35 mouse cellular contexts compared by ENCODE assay signal in genomic region chrX:72202944-72203554, GRCm38 (mm10). TPM values are rescaled to one million over a fixed set of nuclear protein-coding genes. Genes with fewer than 3 reads are reported as not detected.
A peak's percentile ranks its signal among the peaks of the same experiment; 100 is the strongest.
DNase-seq lines count a peak whose midpoint lies in the region; ATAC-seq and TF ChIP-seq lines count a peak whose summit lies in the region.
"Had no signal": no experiment of that assay in that cellular context is flagged by ENCODE, and none has a peak within 500 bp of the region (broad histone marks: within the 10 kb centered on the region; RNA-seq: fewer than 3 reads in every experiment).

No protein-coding gene starts in this region.

- TF ChIP-seq CTCF in hindbrain, postnatal 0 days (IDR thresholded peaks at IDR 0.05; ENCODE audit: low read depth), result no peak

- H3K36me3 ChIP-seq in forebrain, embryonic 14.5 days (ENCODE audit: control insufficient read depth, insufficient read depth, low read length), result no peaks in the 10 kb centered on the region
- no peaks in the 10 kb centered on the region for H3K36me3 ChIP-seq in forebrain, embryonic 13.5 days (ENCODE audit: poor library complexity, severe bottlenecking)
- H3K36me3 ChIP-seq in hindbrain, postnatal 0 days (ENCODE audit: insufficient read depth, low read length), result no peaks in the 10 kb centered on the region
- H3K36me3 ChIP-seq in hindbrain, embryonic 11.5 days (ENCODE audit: control insufficient read depth, insufficient read depth, low read length), result no peaks in the 10 kb centered on the region
- H3K36me3 ChIP-seq: embryonic facial prominence, embryonic 12.5 days; forebrain, embryonic 15.5 days; heart, embryonic 15.5 days; kidney, embryonic 15.5 days; limb, embryonic 10.5 days; liver, embryonic 15.5 days; neural tube, embryonic 13.5 days had no signal

- no peak overlapping the region for H3K4me2 ChIP-seq in forebrain, embryonic 14.5 days (ENCODE audit: low read length)
- no peak overlapping the region for H3K4me2 ChIP-seq in forebrain, embryonic 13.5 days
- no peak overlapping the region for H3K4me2 ChIP-seq in hindbrain, postnatal 0 days (ENCODE audit: low read depth, low read length)
- H3K4me2 ChIP-seq in hindbrain, embryonic 11.5 days (replicated peaks; ENCODE audit: low read depth, low read length), result no peak overlapping the region
- H3K4me2 ChIP-seq: embryonic facial prominence, embryonic 12.5 days; forebrain, embryonic 15.5 days; heart, embryonic 15.5 days; kidney, embryonic 15.5 days; liver, embryonic 15.5 days; neural tube, embryonic 13.5 days had no signal

- no peak overlapping the region for H3K4me3 ChIP-seq in forebrain, embryonic 14.5 days (ENCODE audit: low read depth, low read length)
- H3K4me3 ChIP-seq in forebrain, embryonic 13.5 days, result no peak overlapping the region
- no peak overlapping the region for H3K4me3 ChIP-seq in hindbrain, postnatal 0 days (ENCODE audit: low read length)
- no peak overlapping the region for H3K4me3 ChIP-seq in hindbrain, embryonic 11.5 days (ENCODE audit: low read depth, low read length)
- H3K4me3 ChIP-seq: embryonic facial prominence, embryonic 12.5 days; forebrain, embryonic 15.5 days; heart, embryonic 15.5 days; kidney, embryonic 15.5 days; left cerebral cortex, adult 2 months; limb, embryonic 10.5 days; liver, embryonic 15.5 days; myocyte; neural tube, embryonic 13.5 days had no signal

- no peak overlapping the region for H3K27ac ChIP-seq in forebrain, embryonic 14.5 days (ENCODE audit: low read depth, low read length)
- H3K27ac ChIP-seq in forebrain, embryonic 13.5 days, result no peak overlapping the region
- H3K27ac ChIP-seq in hindbrain, postnatal 0 days, result no peak overlapping the region
- no peak overlapping the region for H3K27ac ChIP-seq in hindbrain, embryonic 11.5 days (ENCODE audit: low read depth, low read length)
- H3K27ac ChIP-seq: embryonic facial prominence, embryonic 12.5 days; forebrain, embryonic 15.5 days; heart, embryonic 15.5 days; kidney, embryonic 15.5 days; left cerebral cortex, adult 2 months; limb, embryonic 10.5 days; liver, embryonic 15.5 days; macrophage; neural tube, embryonic 13.5 days had no signal

- WGBS in forebrain, embryonic 14.5 days, result 57% methylated on average over 4 of the region's 4 CpGs
- 57% methylated on average over 4 of the region's 4 CpGs for WGBS in forebrain, embryonic 13.5 days
- 45% methylated on average over 4 of the region's 4 CpGs for WGBS in hindbrain, postnatal 0 days
- WGBS in hindbrain, embryonic 11.5 days, result 69% methylated on average over 4 of the region's 4 CpGs

- H3K9ac ChIP-seq in forebrain, embryonic 14.5 days (ENCODE audit: low read length), result no peak overlapping the region
- no peak overlapping the region for H3K9ac ChIP-seq in forebrain, embryonic 13.5 days
- H3K9ac ChIP-seq in hindbrain, postnatal 0 days (replicated peaks; ENCODE audit: low read length), result no peak overlapping the region
- no peak overlapping the region for H3K9ac ChIP-seq in hindbrain, embryonic 11.5 days (ENCODE audit: low read depth, low read length)
- H3K9ac ChIP-seq: embryonic facial prominence, embryonic 12.5 days; forebrain, embryonic 15.5 days; heart, embryonic 15.5 days; kidney, embryonic 15.5 days; liver, embryonic 15.5 days; neural tube, embryonic 13.5 days had no signal

- peak; percentile 26 for DNase-seq in forebrain, embryonic 14.5 days (ENCODE audit: low spot score)
- DNase-seq in hindbrain, postnatal 0 days (ENCODE audit: low spot score), result peak; percentile 7
- DNase-seq in hindbrain, embryonic 11.5 days (ENCODE audit: low spot score), result no peak
- peak; percentile 3 for DNase-seq in right cerebral cortex, postnatal 25 days
- DNase-seq in right cerebral cortex, postnatal 36 days (ENCODE audit: low spot score in 2 of 2), result no peak
- DNase-seq in gastrocnemius, adult 18-20 months (ENCODE audit: low spot score), result no peak
- DNase-seq: adrenal gland, postnatal 14 days; cerebellum, adult 11 months; cerebellum, adult 9-11 months; gastrocnemius, postnatal 25 days; heart, postnatal 36 days; kidney, adult 11 months; layer of hippocampus, adult 9-11 months; liver; retina, postnatal 1 day; thymus, adult 18-20 months; thymus, postnatal 36 days had no signal

- ATAC-seq in forebrain, embryonic 14.5 days, result no peak
- no peak for ATAC-seq in forebrain, embryonic 13.5 days
- peak; percentile 58; the same call in 1 of the 2 replicates for ATAC-seq in hindbrain, postnatal 0 days
- ATAC-seq in hindbrain, embryonic 11.5 days (ENCODE audit: low FRiP score), result no peak
- ATAC-seq: CD4-positive, CD25-positive, alpha-beta regulatory T cell, adult 4 months; forebrain, embryonic 15.5 days had no signal

- H3K9me3 ChIP-seq in forebrain, embryonic 14.5 days (replicated peaks; ENCODE audit: control insufficient read depth, low read length), result no peaks in the 10 kb centered on the region
- H3K9me3 ChIP-seq in forebrain, embryonic 13.5 days (replicated peaks), result no peaks in the 10 kb centered on the region
- no peaks in the 10 kb centered on the region for H3K9me3 ChIP-seq in hindbrain, postnatal 0 days (ENCODE audit: low read length)
- no peaks in the 10 kb centered on the region for H3K9me3 ChIP-seq in hindbrain, embryonic 11.5 days (ENCODE audit: control insufficient read depth, low read length)
- H3K9me3 ChIP-seq: embryonic facial prominence, embryonic 12.5 days; forebrain, embryonic 15.5 days; heart, embryonic 15.5 days; kidney, embryonic 15.5 days; limb, embryonic 10.5 days; liver, embryonic 15.5 days; neural tube, embryonic 13.5 days had no signal

- no peaks in the 10 kb centered on the region for H3K27me3 ChIP-seq in forebrain, embryonic 14.5 days (replicated peaks; ENCODE audit: control insufficient read depth, insufficient read depth, low read length)
- no peaks in the 10 kb centered on the region for H3K27me3 ChIP-seq in forebrain, embryonic 13.5 days
- H3K27me3 ChIP-seq in hindbrain, postnatal 0 days (ENCODE audit: insufficient read depth, low read length), result no peaks in the 10 kb centered on the region
- no peaks in the 10 kb centered on the region for H3K27me3 ChIP-seq in hindbrain, embryonic 11.5 days (ENCODE audit: control insufficient read depth, insufficient read depth, low read length)
- H3K27me3 ChIP-seq: embryonic facial prominence, embryonic 12.5 days; forebrain, embryonic 15.5 days; heart, embryonic 15.5 days; kidney, embryonic 15.5 days; liver, embryonic 15.5 days; neural tube, embryonic 13.5 days had no signal

- no peaks in the 10 kb centered on the region for H3K4me1 ChIP-seq in forebrain, embryonic 14.5 days (ENCODE audit: control insufficient read depth, insufficient read depth, low read length)
- no peaks in the 10 kb centered on the region for H3K4me1 ChIP-seq in forebrain, embryonic 13.5 days
- no peaks in the 10 kb centered on the region for H3K4me1 ChIP-seq in hindbrain, postnatal 0 days (ENCODE audit: insufficient read depth, low read length)
- no peaks in the 10 kb centered on the region for H3K4me1 ChIP-seq in hindbrain, embryonic 11.5 days (replicated peaks; ENCODE audit: control insufficient read depth, insufficient read depth, low read length)
- H3K4me1 ChIP-seq: embryonic facial prominence, embryonic 12.5 days; forebrain, embryonic 15.5 days; heart, embryonic 15.5 days; kidney, embryonic 15.5 days; limb, embryonic 10.5 days; liver, embryonic 15.5 days; neural tube, embryonic 13.5 days had no signal

RNA-seq across cellular contexts. Expression of gene Magea4, which starts 18.8 kb away (rescaled TPM):
- polyA plus RNA-seq in forebrain, embryonic 14.5 days (2014; fragmentation: Nextera tagmentation; extraction: Ambion mirVana), result not detected in 2 replicates
- not detected in 2 replicates for polyA plus RNA-seq in forebrain, embryonic 13.5 days (2015; fragmentation: Nextera tagmentation; extraction: Ambion mirVana)
- total RNA-seq in hindbrain, postnatal 0 days (2014; rRNA removed), result not detected in 2 replicates
- polyA plus RNA-seq in hindbrain, postnatal 0 days (2015; fragmentation: Nextera tagmentation; extraction: Ambion mirVana), result not detected in 2 replicates
- not detected in 2 replicates for polyA plus RNA-seq in hindbrain, embryonic 11.5 days (2014; fragmentation: Nextera tagmentation; extraction: Ambion mirVana)
- total RNA-seq in gastrocnemius, adult 18-20 months (2021), result not detected
- total RNA-seq: adrenal gland, postnatal 14 days; gastrocnemius, postnatal 25 days; heart, adult 8-10 months; heart, postnatal 36 days; left cerebral cortex, adult 2 months had no signal
- polyA plus RNA-seq: CD4-positive, CD25-positive, alpha-beta regulatory T cell, adult 4 months; cortical plate, adult 2 months; embryonic facial prominence, embryonic 12.5 days; forebrain, embryonic 15.5 days; heart, embryonic 15.5 days; kidney, embryonic 15.5 days; large intestine, adult 2 months; limb, embryonic 10.5 days; liver, embryonic 15.5 days; lung, embryonic 16.5 days; macrophage; myocyte; neural tube, embryonic 13.5 days; small intestine, adult 2 months; stomach, embryonic 16.5 days had no signal

Comparison
In these comparisons a context has a peak if more than half of its experiments do, and no peak if none do; other contexts are left out.
1. DNase-seq: peak in forebrain, embryonic 14.5 days (single experiment), hindbrain, postnatal 0 days (single experiment) and right cerebral cortex, postnatal 25 days (single experiment); none in hindbrain, embryonic 11.5 days (single experiment), right cerebral cortex, postnatal 36 days (0 of 2) and gastrocnemius, adult 18-20 months (single experiment).